Mouse (Mus musculus) cerebellum, postnatal 36 days (tissue): ENCODE measurements around the gene Olfr235.
"Not testable (repeated sequence)": the region's sequence is repeated elsewhere in the genome, so short reads cannot be mapped to it uniquely, and the experiment has no call there.

Experiments used
- DNase-seq, 2 experiments: peaks; one replicate each; pipeline ENCODE4 v3.0.0; 2021 to 2022; ENCODE audit warnings: mixed read lengths in 2 of 2

The Olfr235 gene

GRCm38 (mm10) chr19:12260732-12261131 is at the start of gene Olfr235:
TSS of gene Olfr235 (plus strand) at chr19:12261032.
- no peak for DNase-seq

DNA sequence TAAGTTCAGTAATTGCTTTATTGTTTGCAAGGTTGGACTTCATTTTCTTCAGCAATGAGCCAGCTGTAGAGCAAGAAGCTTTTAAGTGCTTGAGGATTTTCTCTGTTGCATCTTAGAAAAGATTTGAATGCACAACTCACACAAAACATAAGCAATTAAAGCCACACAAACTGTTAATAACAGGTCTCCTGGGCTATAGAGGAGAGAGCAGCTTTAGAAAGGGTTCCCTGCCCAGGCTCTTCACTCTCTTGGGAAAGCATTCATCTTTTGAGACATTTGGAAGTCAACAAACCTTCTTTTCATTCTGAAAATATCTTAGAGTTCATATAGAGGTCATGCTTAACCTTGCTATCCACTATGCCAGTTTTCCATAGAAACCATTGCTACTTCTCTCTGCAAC is 28.3 kb upstream of the Olfr235 start, which contains the start of gene Olfr1432:
Olfr1432 (minus strand) TSS at position 101 of the 400 bp plus-strand sequence.
- not testable (repeated sequence) for DNase-seq

- no peak for DNase-seq
These were observed 19.3 kb upstream of the Olfr235 start, which contains the start of gene Olfr262 for GRCm38 (mm10) chr19:12241559-12241958. TSS of gene Olfr262 (minus strand) at chr19:12241659.

- DNase-seq: no peak
These were observed 18.7 kb downstream of the Olfr235 start, which contains the start of gene Olfr1434 for GRCm38 (mm10) chr19:12279554-12279953. TSS of gene Olfr1434 (plus strand) at chr19:12279854.

GRCm38 (mm10) chr19:12292979-12293378 is 32.1 kb downstream of the Olfr235 start:
- no peak for DNase-seq

DNA sequence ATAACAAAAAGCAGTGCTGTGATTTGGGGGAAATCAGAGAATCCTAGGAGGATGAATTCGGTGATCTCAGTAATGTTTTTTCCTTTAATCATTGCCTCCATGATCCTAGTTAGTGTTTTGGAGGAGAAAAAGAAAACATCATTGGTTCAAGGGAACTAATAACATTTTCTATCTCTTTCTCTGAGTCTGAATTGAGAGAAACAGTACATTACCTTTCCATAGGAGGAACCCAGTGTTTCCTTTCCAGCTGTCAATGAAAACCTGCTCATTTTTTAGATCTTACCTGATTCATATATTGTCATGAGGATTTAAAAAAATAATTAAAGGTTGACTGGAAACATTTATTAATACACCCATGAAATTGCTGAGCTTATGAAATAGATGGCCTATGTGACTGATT is 38.2 kb downstream of the Olfr235 start, which contains the start of gene Olfr1436:
Olfr1436 (minus strand) TSS at position 101 of the 400 bp plus-strand sequence.
- DNase-seq: not testable (repeated sequence)
